Comparison of ENCODE assay signal across 29 mouse cellular contexts in genomic region chr12:82456414-82456805, GRCm38 (mm10).
DNase-seq lines count a peak whose midpoint lies in the region; ATAC-seq and TF ChIP-seq lines count a peak whose summit lies in the region.
"Had no signal": no experiment of that assay in that cellular context is flagged by ENCODE, and none has a peak within 500 bp of the region (broad histone marks: within the 10 kb centered on the region; RNA-seq: fewer than 3 reads in every experiment).

No protein-coding gene starts in this region.

- no peak overlapping the region for H3K27ac ChIP-seq in intestine, embryonic 15.5 days
- H3K27ac ChIP-seq in intestine, postnatal 0 days (ENCODE audit: low read depth, low read length) = no peak overlapping the region
- 0 out of 2 replicates have a peak overlapping the region, but pooled peaks have one; percentile 37 for H3K27ac ChIP-seq in liver, embryonic 12.5 days
- no peak overlapping the region for H3K27ac ChIP-seq in liver, embryonic 11.5 days (ENCODE audit: low read depth, low read length)
- H3K27ac ChIP-seq in liver, embryonic 15.5 days (replicated peaks) = peak overlapping the region; percentile 33; the same call in 1 of the 2 replicates
- H3K27ac ChIP-seq: embryonic facial prominence, embryonic 12.5 days; embryonic facial prominence, embryonic 15.5 days; gastrocnemius, adult 2 months; heart, embryonic 15.5 days; hindbrain, embryonic 14.5 days; hindbrain, postnatal 0 days had no signal

- no peaks in the 10 kb centered on the region for H3K9me3 ChIP-seq in intestine, embryonic 15.5 days
- H3K9me3 ChIP-seq in intestine, postnatal 0 days (ENCODE audit: control insufficient read depth) = no peaks in the 10 kb centered on the region
- H3K9me3 ChIP-seq in liver, embryonic 12.5 days (replicated peaks) = no peaks in the 10 kb centered on the region
- no peaks in the 10 kb centered on the region for H3K9me3 ChIP-seq in liver, embryonic 11.5 days (ENCODE audit: control insufficient read depth, low read length)
- H3K9me3 ChIP-seq in liver, embryonic 15.5 days (replicated peaks) = no peaks in the 10 kb centered on the region
- H3K9me3 ChIP-seq: embryonic facial prominence, embryonic 15.5 days; G1E; heart, embryonic 15.5 days had no signal

- H3K4me1 ChIP-seq in intestine, embryonic 15.5 days (replicated peaks) = no peaks in the 10 kb centered on the region
- no peaks in the 10 kb centered on the region for H3K4me1 ChIP-seq in intestine, postnatal 0 days (replicated peaks; ENCODE audit: control insufficient read depth, insufficient read depth, low read length)
- no peaks in the 10 kb centered on the region for H3K4me1 ChIP-seq in liver, embryonic 12.5 days
- no peaks in the 10 kb centered on the region for H3K4me1 ChIP-seq in liver, embryonic 11.5 days (replicated peaks; ENCODE audit: control insufficient read depth, insufficient read depth, low read length)
- H3K4me1 ChIP-seq in liver, embryonic 15.5 days (replicated peaks) = no peaks in the 10 kb centered on the region; the same call in 1 of the 2 replicates
- no peaks in the 10 kb centered on the region for H3K4me1 ChIP-seq in lung, adult 2 months (ENCODE audit: control insufficient read depth, insufficient read depth, low read length)
- H3K4me1 ChIP-seq: embryonic facial prominence, embryonic 12.5 days; embryonic facial prominence, embryonic 15.5 days; heart, embryonic 12.5 days; heart, embryonic 15.5 days had no signal

- peak; percentile 46 for ATAC-seq in intestine, embryonic 15.5 days
- ATAC-seq in intestine, postnatal 0 days = no peak
- no peak for ATAC-seq in liver, embryonic 12.5 days
- no peak; the same call in 1 of the 2 replicates for ATAC-seq in liver, embryonic 11.5 days (replicated peaks; ENCODE audit: low FRiP score)
- ATAC-seq in liver, embryonic 15.5 days (ENCODE audit: insufficient read depth) = 0 out of 2 replicates have a peak, but pooled peaks have one; percentile 18
- ATAC-seq: forebrain, embryonic 14.5 days; forebrain, postnatal 0 days; hindbrain, postnatal 0 days; Patski had no signal

- H3K4me3 ChIP-seq in intestine, embryonic 15.5 days (replicated peaks) = no peak overlapping the region
- no peak overlapping the region for H3K4me3 ChIP-seq in intestine, postnatal 0 days (ENCODE audit: low read depth, low read length)
- no peak overlapping the region for H3K4me3 ChIP-seq in liver, embryonic 12.5 days
- H3K4me3 ChIP-seq in liver, embryonic 11.5 days (ENCODE audit: low read depth, low read length) = no peak overlapping the region
- H3K4me3 ChIP-seq in liver, embryonic 15.5 days (replicated peaks) = no peak overlapping the region
- H3K4me3 ChIP-seq in lung, adult 2 months (replicated peaks; ENCODE audit: extremely low read depth, low read depth, low read length) = no peak overlapping the region
- H3K4me3 ChIP-seq: embryonic facial prominence, embryonic 12.5 days; embryonic facial prominence, embryonic 15.5 days; gastrocnemius, adult 2 months; heart, embryonic 12.5 days; heart, embryonic 15.5 days had no signal

- no peaks in the 10 kb centered on the region for H3K36me3 ChIP-seq in intestine, embryonic 15.5 days
- H3K36me3 ChIP-seq in intestine, postnatal 0 days (ENCODE audit: control insufficient read depth, insufficient read depth) = no peaks in the 10 kb centered on the region
- H3K36me3 ChIP-seq in liver, embryonic 12.5 days = no peaks in the 10 kb centered on the region
- H3K36me3 ChIP-seq in liver, embryonic 11.5 days (ENCODE audit: control insufficient read depth, insufficient read depth, low read length) = no peaks in the 10 kb centered on the region
- no peaks in the 10 kb centered on the region for H3K36me3 ChIP-seq in liver, embryonic 15.5 days (replicated peaks)
- H3K36me3 ChIP-seq: embryonic facial prominence, embryonic 12.5 days; heart, embryonic 15.5 days had no signal

- H3K4me2 ChIP-seq in intestine, embryonic 15.5 days (replicated peaks) = no peak overlapping the region
- H3K4me2 ChIP-seq in intestine, postnatal 0 days (replicated peaks; ENCODE audit: low read depth) = no peak overlapping the region
- H3K4me2 ChIP-seq in liver, embryonic 12.5 days = no peak overlapping the region
- H3K4me2 ChIP-seq in liver, embryonic 11.5 days = no peak overlapping the region
- no peak overlapping the region for H3K4me2 ChIP-seq in liver, embryonic 15.5 days
- H3K4me2 ChIP-seq: embryonic facial prominence, embryonic 12.5 days; embryonic facial prominence, embryonic 15.5 days; heart, embryonic 12.5 days; heart, embryonic 15.5 days; hindbrain, embryonic 14.5 days had no signal

- no peak overlapping the region for H3K9ac ChIP-seq in intestine, embryonic 15.5 days
- H3K9ac ChIP-seq in intestine, postnatal 0 days (ENCODE audit: low read depth, low read length) = no peak overlapping the region
- H3K9ac ChIP-seq in liver, embryonic 12.5 days = no peak overlapping the region
- no peak overlapping the region for H3K9ac ChIP-seq in liver, embryonic 11.5 days (ENCODE audit: low read depth, low read length)
- no peak overlapping the region for H3K9ac ChIP-seq in liver, embryonic 15.5 days
- H3K9ac ChIP-seq: embryonic facial prominence, embryonic 12.5 days; embryonic facial prominence, embryonic 15.5 days; forebrain, postnatal 0 days; heart, embryonic 12.5 days; heart, embryonic 15.5 days; hindbrain, embryonic 14.5 days had no signal

- no peaks in the 10 kb centered on the region for H3K27me3 ChIP-seq in intestine, embryonic 15.5 days (replicated peaks)
- no peaks in the 10 kb centered on the region for H3K27me3 ChIP-seq in intestine, postnatal 0 days (replicated peaks; ENCODE audit: control insufficient read depth, insufficient read depth, low read length)
- no peaks in the 10 kb centered on the region for H3K27me3 ChIP-seq in liver, embryonic 12.5 days (replicated peaks)
- no peaks in the 10 kb centered on the region for H3K27me3 ChIP-seq in liver, embryonic 11.5 days (replicated peaks; ENCODE audit: control insufficient read depth, insufficient read depth, low read length)
- H3K27me3 ChIP-seq in liver, embryonic 15.5 days = no peaks in the 10 kb centered on the region
- H3K27me3 ChIP-seq: CH12.LX; embryonic facial prominence, embryonic 12.5 days; embryonic facial prominence, embryonic 15.5 days; heart, embryonic 12.5 days; heart, embryonic 15.5 days; Patski had no signal

- no peak for TF ChIP-seq CTCF in intestine, postnatal 0 days (IDR thresholded peaks at IDR 0.05; ENCODE audit: low read depth)
- TF ChIP-seq CTCF in lung, adult 2 months (IDR thresholded peaks at IDR 0.05; ENCODE audit: insufficient read depth, low read length) = no peak

- DNase-seq in liver, embryonic 11.5 days (ENCODE audit: low spot score) = no peak
- DNase-seq in yolk sac, embryonic 10.5 days (ENCODE audit: low spot score) = peak; percentile 63
- no peak for DNase-seq in lung, adult 2 months
- DNase-seq in embryo, embryonic 10.5 days (ENCODE audit: low spot score) = no peak
- DNase-seq: adrenal gland, postnatal 10 days; adrenal gland, postnatal 36 days; B cell, adult 2 months; cerebellum, adult 18-20 months; cerebellum, adult 9-10 months; cerebellum, postnatal 14 days; forebrain, postnatal 0 days; gastrocnemius, adult 2 months; gastrocnemius, postnatal 25 days; heart, postnatal 14 days; heart, postnatal 4 days had no signal

- 52% methylated on average over 1 of the region's 1 CpGs for WGBS in intestine, embryonic 15.5 days
- 49% methylated on average over 1 of the region's 1 CpGs for WGBS in intestine, postnatal 0 days
- WGBS in liver, embryonic 12.5 days (ENCODE audit: insufficient replicate concordance) = 44% methylated on average over 1 of the region's 1 CpGs
- 67% methylated on average over 1 of the region's 1 CpGs for whole genome bisulfite sequencing in liver, embryonic 11.5 days
- WGBS in liver, embryonic 15.5 days (ENCODE audit: insufficient replicate concordance) = 35% methylated on average over 1 of the region's 1 CpGs
- 80% methylated on average over 1 of the region's 1 CpGs for WGBS in lung, adult 2 months

- TF ChIP-seq POLR2A in lung, adult 2 months (IDR thresholded peaks at IDR 0.05; ENCODE audit: borderline replicate concordance, extremely low read depth, low read depth, low read length) = no peak

Comparison
In these comparisons a context has a peak if more than half of its experiments do, and no peak if none do; other contexts are left out.
1. ATAC-seq: peak in intestine, embryonic 15.5 days (single experiment) and liver, embryonic 15.5 days (single experiment); none in intestine, postnatal 0 days (single experiment), liver, embryonic 12.5 days (single experiment) and liver, embryonic 11.5 days (single experiment).
2. H3K27ac ChIP-seq: peak in liver, embryonic 12.5 days (single experiment) and liver, embryonic 15.5 days (single experiment); none in intestine, embryonic 15.5 days (single experiment), intestine, postnatal 0 days (single experiment) and liver, embryonic 11.5 days (single experiment).